Mouse (Mus musculus) kidney, adult 2 months (tissue): ENCODE measurements around the gene Atg4c.

Source experiments
- CTCF ChIP-seq: fragments of 200-500 bp; conservative IDR thresholded peaks from 2 replicates; pipeline ENCODE4 v1.5.1; 2011; ENCODE audit warnings: low read depth, mild to moderate bottlenecking, control low read depth, low read length, moderate library complexity, mixed read lengths; ENCODE audit not compliant: insufficient read depth, insufficient read length
- POLR2A ChIP-seq: fragments of 200-500 bp; IDR thresholded peaks from one replicate; pipeline ENCODE4 v1.6.1; 2011; ENCODE audit warnings: low read depth, low read length, control low read depth

DNA sequence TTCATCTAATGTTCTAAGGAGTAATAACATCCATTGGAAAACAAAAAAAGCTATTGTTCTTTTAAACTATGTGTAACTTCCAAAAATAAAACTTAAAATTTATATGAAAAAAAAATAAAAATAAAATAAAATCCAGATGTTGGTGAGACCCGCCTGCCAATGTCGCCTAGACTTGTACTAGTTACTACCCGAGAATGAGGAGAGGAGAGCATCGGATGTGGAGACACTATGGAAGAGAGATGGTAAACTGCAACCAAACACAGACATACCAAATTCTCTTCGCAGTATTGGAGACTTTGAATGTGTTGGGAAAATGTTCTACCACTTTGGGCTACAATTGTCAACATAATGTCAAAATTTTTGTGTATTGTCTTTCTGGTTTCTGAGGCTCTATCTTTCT, 32.8 kb upstream of the Atg4c start:
- TF ChIP-seq POLR2A (no peak), CTCF (no peak)
